13 mouse cellular contexts compared by ENCODE assay signal in genomic region chr7:135745091-135745490, GRCm38 (mm10). TPM values are rescaled to one million over a fixed set of nuclear protein-coding genes. Genes with fewer than 3 reads are reported as not detected.
A peak's percentile ranks its signal among the peaks of the same experiment; 100 is the strongest.
DNase-seq lines count a peak whose midpoint lies in the region; ATAC-seq and TF ChIP-seq lines count a peak whose summit lies in the region.
"Had no signal": no experiment of that assay in that cellular context is flagged by ENCODE, and none has a peak within 500 bp of the region (broad histone marks: within the 10 kb centered on the region; RNA-seq: fewer than 3 reads in every experiment).

No protein-coding gene starts in this region.

- H3K27ac ChIP-seq in intestine, embryonic 14.5 days (ENCODE audit: low read depth), result no peak overlapping the region
- H3K27ac ChIP-seq in intestine, postnatal 0 days (ENCODE audit: low read depth, low read length), result no peak overlapping the region
- no peak overlapping the region for H3K27ac ChIP-seq in midbrain, embryonic 11.5 days (ENCODE audit: low read depth, low read length)
- no peak overlapping the region for H3K27ac ChIP-seq in midbrain, embryonic 16.5 days (ENCODE audit: low read length)
- H3K27ac ChIP-seq: hindbrain, embryonic 12.5 days; limb, embryonic 15.5 days; neural tube, embryonic 12.5 days had no signal

- no peak for TF ChIP-seq CTCF in intestine, postnatal 0 days (IDR thresholded peaks at IDR 0.05; ENCODE audit: low read depth)

- no peak overlapping the region for H3K4me2 ChIP-seq in intestine, embryonic 14.5 days (ENCODE audit: low read length)
- H3K4me2 ChIP-seq in intestine, postnatal 0 days (replicated peaks; ENCODE audit: low read depth), result no peak overlapping the region
- H3K4me2 ChIP-seq in midbrain, embryonic 11.5 days, result no peak overlapping the region
- H3K4me2 ChIP-seq in midbrain, embryonic 16.5 days (ENCODE audit: low read length), result no peak overlapping the region
- H3K4me2 ChIP-seq: hindbrain, embryonic 12.5 days; limb, embryonic 15.5 days; neural tube, embryonic 12.5 days had no signal

- H3K9ac ChIP-seq in intestine, embryonic 14.5 days (ENCODE audit: low read length), result no peak overlapping the region
- no peak overlapping the region for H3K9ac ChIP-seq in intestine, postnatal 0 days (ENCODE audit: low read depth, low read length)
- H3K9ac ChIP-seq in midbrain, embryonic 11.5 days (ENCODE audit: low read length), result no peak overlapping the region
- no peak overlapping the region for H3K9ac ChIP-seq in midbrain, embryonic 16.5 days (ENCODE audit: low read depth, low read length)
- H3K9ac ChIP-seq: hindbrain, embryonic 12.5 days; limb, embryonic 15.5 days; neural tube, embryonic 12.5 days had no signal

- no peak overlapping the region for H3K4me3 ChIP-seq in intestine, embryonic 14.5 days (ENCODE audit: low read depth, low read length)
- H3K4me3 ChIP-seq in intestine, postnatal 0 days (ENCODE audit: low read depth, low read length), result no peak overlapping the region
- no peak overlapping the region for H3K4me3 ChIP-seq in midbrain, embryonic 11.5 days (ENCODE audit: low read depth, low read length)
- H3K4me3 ChIP-seq in midbrain, embryonic 16.5 days (ENCODE audit: low read depth, low read length), result no peak overlapping the region
- H3K4me3 ChIP-seq: hindbrain, embryonic 12.5 days; limb, embryonic 15.5 days; neural tube, embryonic 12.5 days had no signal

- no peaks in the 10 kb centered on the region for H3K36me3 ChIP-seq in intestine, embryonic 14.5 days (ENCODE audit: control insufficient read depth, insufficient read depth, low read length)
- H3K36me3 ChIP-seq in intestine, postnatal 0 days (ENCODE audit: control insufficient read depth, insufficient read depth), result no peaks in the 10 kb centered on the region
- no peaks in the 10 kb centered on the region for H3K36me3 ChIP-seq in midbrain, embryonic 11.5 days (ENCODE audit: control insufficient read depth, insufficient read depth, low read length)
- H3K36me3 ChIP-seq in midbrain, embryonic 16.5 days (ENCODE audit: control insufficient read depth, insufficient read depth, low read length), result no peaks in the 10 kb centered on the region
- H3K36me3 ChIP-seq: hindbrain, embryonic 12.5 days; limb, embryonic 15.5 days; neural tube, embryonic 12.5 days had no signal

- no peaks in the 10 kb centered on the region for H3K27me3 ChIP-seq in intestine, embryonic 14.5 days (replicated peaks; ENCODE audit: control insufficient read depth, insufficient read depth, low read length)
- no peaks in the 10 kb centered on the region for H3K27me3 ChIP-seq in intestine, postnatal 0 days (replicated peaks; ENCODE audit: control insufficient read depth, insufficient read depth, low read length)
- H3K27me3 ChIP-seq in midbrain, embryonic 11.5 days (ENCODE audit: control insufficient read depth, insufficient read depth, low read length), result no peaks in the 10 kb centered on the region
- H3K27me3 ChIP-seq in midbrain, embryonic 16.5 days (ENCODE audit: control insufficient read depth, insufficient read depth, low read depth, low read length), result no peaks in the 10 kb centered on the region
- H3K27me3 ChIP-seq: hindbrain, embryonic 12.5 days; limb, embryonic 15.5 days; neural tube, embryonic 12.5 days had no signal

- 0 out of 2 replicates have a peak, but pooled peaks cover 3% of the 10 kb centered on the region for H3K4me1 ChIP-seq in intestine, embryonic 14.5 days (replicated peaks; ENCODE audit: control insufficient read depth, insufficient read depth, low read length)
- no peaks in the 10 kb centered on the region for H3K4me1 ChIP-seq in intestine, postnatal 0 days (replicated peaks; ENCODE audit: control insufficient read depth, insufficient read depth, low read length)
- H3K4me1 ChIP-seq in midbrain, embryonic 11.5 days (ENCODE audit: control insufficient read depth, insufficient read depth, low read length), result no peaks in the 10 kb centered on the region
- no peaks in the 10 kb centered on the region for H3K4me1 ChIP-seq in midbrain, embryonic 16.5 days (ENCODE audit: control insufficient read depth, insufficient read depth, low read length)
- H3K4me1 ChIP-seq: hindbrain, embryonic 12.5 days; neural tube, embryonic 12.5 days had no signal

- 0 out of 2 replicates have a peak, but pooled peaks have one; percentile 47 for ATAC-seq in intestine, embryonic 14.5 days (replicated peaks; ENCODE audit: low FRiP score, low TSS enrichment, low read depth)
- ATAC-seq in intestine, postnatal 0 days, result no peak
- ATAC-seq in midbrain, embryonic 11.5 days (ENCODE audit: low FRiP score), result no peak
- no peak for ATAC-seq in midbrain, embryonic 16.5 days
- ATAC-seq in frontal cortex, adult (ENCODE audit: low TSS enrichment), result no peak

- no peak for DNase-seq in intestine, embryonic 14.5 days (ENCODE audit: low spot score)
- DNase-seq in midbrain, embryonic 11.5 days (ENCODE audit: low spot score, missing footprints), result peak; percentile 66
- DNase-seq in heart, postnatal 4 days, result peak; percentile 34
- peak; percentile 9 for DNase-seq in skeletal muscle tissue, adult 2 months (ENCODE audit: low read depth, low spot score)
- DNase-seq: cerebellum, adult 9-11 months; right cerebral cortex, adult 18-20 months; thymus, postnatal 4 days had no signal

- 31% methylated on average over 2 of the region's 2 CpGs for WGBS in intestine, embryonic 14.5 days
- WGBS in intestine, postnatal 0 days, result 45% methylated on average over 2 of the region's 2 CpGs
- WGBS in midbrain, embryonic 11.5 days, result 72% methylated on average over 2 of the region's 2 CpGs
- 55% methylated on average over 2 of the region's 2 CpGs for WGBS in midbrain, embryonic 16.5 days

- no peaks in the 10 kb centered on the region for H3K9me3 ChIP-seq in intestine, embryonic 14.5 days (ENCODE audit: control insufficient read depth, low read length)
- H3K9me3 ChIP-seq in intestine, postnatal 0 days (ENCODE audit: control insufficient read depth), result no peaks in the 10 kb centered on the region
- no peaks in the 10 kb centered on the region for H3K9me3 ChIP-seq in midbrain, embryonic 11.5 days (ENCODE audit: control insufficient read depth, low read length)
- no peaks in the 10 kb centered on the region for H3K9me3 ChIP-seq in midbrain, embryonic 16.5 days (replicated peaks; ENCODE audit: control insufficient read depth, low read length, poor library complexity, severe bottlenecking)
- H3K9me3 ChIP-seq: hindbrain, embryonic 12.5 days; limb, embryonic 15.5 days; neural tube, embryonic 12.5 days had no signal

RNA-seq across cellular contexts. Expression of gene Mki67, which starts 28.9 kb away (rescaled TPM):
- polyA plus RNA-seq in intestine, embryonic 14.5 days (2014; fragmentation: Nextera tagmentation; extraction: Ambion mirVana), result 55.7 and 56.3 TPM in 2 replicates
- 8.7 and 9.0 TPM in 2 replicates for polyA plus RNA-seq in intestine, postnatal 0 days (2015; fragmentation: Nextera tagmentation; extraction: Ambion mirVana)
- 62.2 and 64.4 TPM in 2 replicates for polyA plus RNA-seq in midbrain, embryonic 11.5 days (2014; fragmentation: Nextera tagmentation; extraction: Ambion mirVana)
- 3.3 and 5.1 TPM in 2 replicates for polyA plus RNA-seq in midbrain, embryonic 16.5 days (2015; fragmentation: Nextera tagmentation; extraction: Ambion mirVana)
- 100 to 1,000 TPM in 1 of 2 experiments, 10 to 100 TPM in 1; 96.2 to 108 TPM for total RNA-seq in heart, postnatal 4 days (2021)
